Mouse (Mus musculus) gonadal fat pad, adult 2 months (tissue): ENCODE data around the gene Ncf1. TPM values are rescaled to one million over a fixed set of nuclear protein-coding genes. Genes with fewer than 3 reads are reported as not detected.

Experiments used
- DNase-seq: peaks from one replicate; pipeline ENCODE4 v3.0.0-alpha.2; 2012; ENCODE audit warnings: low read depth
- polyA plus RNA-seq: library from polyadenylated mRNA; depleted of rRNA; stranded (reverse); fragments of >200 nt; gene quantifications from 2 replicates; pipeline ENCODE4 v1.2.3, GENCODE M21; 2012

The Ncf1 gene
- polyA plus RNA-seq, 1 experiment: 14.6 TPM

DNA sequence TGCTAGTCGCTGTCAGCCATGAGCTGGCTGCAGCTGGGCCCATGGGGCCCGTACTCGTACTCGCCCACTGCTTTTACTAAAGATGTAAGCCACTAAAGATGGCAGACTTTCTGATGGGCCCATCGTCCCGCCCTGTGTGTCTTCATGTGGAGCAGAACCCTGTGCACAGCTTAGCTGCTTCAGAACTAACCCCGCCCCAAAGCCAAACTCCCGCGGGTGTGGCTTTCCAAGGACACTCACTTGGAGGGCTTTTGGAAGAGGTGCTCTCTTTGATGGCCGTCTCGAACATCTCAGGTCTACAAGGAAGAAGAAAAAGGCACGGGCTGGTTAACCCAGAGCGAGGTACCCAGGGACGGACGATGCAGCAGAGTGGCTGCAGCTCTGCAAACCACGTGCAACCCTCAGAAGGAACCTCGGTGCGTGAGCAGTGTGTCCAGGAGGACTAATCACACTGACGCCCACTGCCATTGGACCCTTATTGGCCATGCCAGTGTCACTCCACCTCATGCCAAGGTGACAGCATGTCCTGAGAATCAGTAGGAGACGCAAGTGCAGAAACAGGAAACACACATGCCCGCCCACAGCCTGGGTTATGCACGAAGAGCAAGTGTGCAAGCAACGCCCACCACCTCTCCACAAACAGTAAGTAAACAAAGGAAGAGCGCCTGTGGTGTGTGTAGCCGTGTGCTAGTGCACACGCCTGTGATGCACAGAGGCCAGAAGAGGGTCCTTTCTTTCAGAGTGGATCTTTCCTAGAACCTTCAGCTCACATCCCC is 14.4 kb upstream of the Ncf1 start:
- DNase-seq: no peak

DNA sequence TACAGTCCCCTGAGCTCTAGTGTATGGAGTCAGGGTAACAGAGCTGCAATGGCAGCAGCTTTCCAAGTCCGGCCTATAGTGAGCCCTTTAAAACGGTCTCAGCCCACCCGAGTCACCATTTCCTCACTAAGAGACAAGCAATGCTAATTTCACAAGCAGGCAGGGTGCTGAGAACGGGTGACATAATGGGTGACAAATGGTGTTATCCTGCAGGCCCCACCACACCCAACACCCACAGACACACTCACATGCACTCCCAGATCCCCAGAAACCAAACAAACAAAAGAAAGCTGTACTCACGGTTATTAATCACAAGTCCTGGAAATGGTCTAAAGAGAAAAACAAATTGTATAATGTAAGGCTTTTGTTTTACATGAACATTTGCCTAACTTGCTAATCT is 12.4 kb upstream of the Ncf1 start:
- no peak for DNase-seq

DNA sequence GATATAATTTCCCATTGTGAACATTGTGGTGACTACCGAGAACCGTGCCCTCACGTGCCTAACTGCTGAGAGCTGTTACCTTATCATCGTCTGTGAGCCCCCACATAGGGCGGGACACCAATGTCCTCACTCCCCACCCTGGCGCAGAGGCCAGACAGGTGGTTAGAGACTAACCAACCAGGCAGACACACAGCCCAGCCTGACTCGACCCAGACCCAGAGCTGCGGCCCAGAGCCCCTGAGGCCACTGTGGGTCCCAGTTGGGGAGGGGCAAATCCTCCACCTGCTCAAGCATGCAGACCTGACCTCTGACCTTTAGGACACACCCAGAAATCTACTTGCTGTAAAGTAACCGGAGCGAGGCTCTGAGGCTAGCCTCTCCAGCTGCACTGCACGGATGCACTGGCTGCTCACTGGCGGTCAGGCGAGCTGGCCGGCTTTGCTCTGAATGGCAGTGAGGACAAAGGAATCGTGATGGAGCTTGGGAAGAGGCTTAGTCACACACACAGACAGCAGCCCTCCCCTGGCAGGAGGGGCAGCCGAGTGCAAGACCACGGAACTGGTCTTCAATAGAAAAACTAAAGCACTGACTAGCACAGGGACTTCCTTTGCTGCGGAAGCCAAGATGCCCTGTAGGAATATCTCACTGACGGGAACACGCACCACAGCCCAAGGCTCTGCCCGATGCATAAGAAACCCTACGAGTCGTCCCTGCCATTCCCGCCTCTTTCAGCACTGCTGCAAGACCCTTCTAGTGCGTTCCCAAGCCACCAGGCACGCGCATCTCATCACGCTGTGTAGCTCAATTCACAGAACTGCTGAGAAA is 8.7 kb upstream of the Ncf1 start:
- no peak for DNase-seq

DNA sequence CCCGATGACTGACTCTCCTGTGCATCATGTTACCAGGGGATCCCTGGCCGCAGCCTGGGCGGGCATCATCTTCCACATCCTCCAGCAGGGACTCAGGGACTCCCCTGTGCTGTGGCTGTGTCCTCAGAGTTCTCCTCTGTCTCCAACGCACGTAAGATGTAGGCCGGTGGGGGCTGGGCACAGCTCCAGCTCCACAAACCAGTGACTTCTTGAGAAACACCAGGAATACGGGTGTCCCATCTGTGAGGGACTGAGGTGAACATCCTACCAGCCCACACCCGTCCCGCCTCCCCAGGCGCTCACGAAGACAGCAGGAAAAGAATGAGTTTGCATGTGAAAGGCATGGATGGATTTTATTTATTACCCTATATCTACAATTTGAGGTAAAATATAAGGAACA is 8.1 kb upstream of the Ncf1 start:
- DNase-seq: no peak

DNA sequence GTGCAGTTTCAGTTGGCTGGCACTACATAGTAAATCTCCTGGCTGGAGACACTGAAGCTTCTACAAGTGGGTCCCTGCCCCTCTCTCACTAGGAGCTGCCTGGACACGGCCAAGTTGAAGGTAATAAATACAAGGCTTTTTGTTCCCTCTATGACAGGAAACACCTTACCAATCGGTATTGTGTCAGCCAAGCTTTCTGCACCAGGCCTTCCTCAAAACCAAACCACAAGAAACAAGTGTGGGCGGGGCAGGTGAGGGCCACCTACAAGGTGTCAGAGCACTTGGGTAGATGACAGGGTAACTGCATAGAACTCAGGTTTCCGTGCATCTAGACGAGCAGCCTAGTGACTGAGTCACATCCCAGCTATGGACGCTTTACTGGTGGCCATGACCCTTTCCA is 7.4 kb upstream of the Ncf1 start:
- no peak for DNase-seq

DNA sequence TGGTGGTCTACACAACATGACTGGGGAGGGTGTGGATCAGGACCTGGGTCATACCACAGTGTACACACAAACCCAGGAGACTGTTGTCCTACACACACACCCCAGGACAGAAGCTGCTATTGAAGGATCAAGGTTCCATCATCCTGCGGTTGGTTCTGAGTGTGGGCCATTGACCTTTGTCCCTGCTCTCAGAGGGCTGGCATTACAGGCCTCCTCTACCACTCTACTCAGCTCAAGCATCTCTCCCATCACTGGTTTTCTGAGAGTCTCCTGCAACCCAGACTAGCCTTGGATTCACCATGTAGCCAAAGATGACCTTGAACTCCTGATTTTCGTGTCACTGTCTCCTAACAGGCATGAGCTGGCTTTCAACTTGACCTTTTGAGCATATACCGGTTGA is 6.8 kb upstream of the Ncf1 start:
- no peak for DNase-seq

DNA sequence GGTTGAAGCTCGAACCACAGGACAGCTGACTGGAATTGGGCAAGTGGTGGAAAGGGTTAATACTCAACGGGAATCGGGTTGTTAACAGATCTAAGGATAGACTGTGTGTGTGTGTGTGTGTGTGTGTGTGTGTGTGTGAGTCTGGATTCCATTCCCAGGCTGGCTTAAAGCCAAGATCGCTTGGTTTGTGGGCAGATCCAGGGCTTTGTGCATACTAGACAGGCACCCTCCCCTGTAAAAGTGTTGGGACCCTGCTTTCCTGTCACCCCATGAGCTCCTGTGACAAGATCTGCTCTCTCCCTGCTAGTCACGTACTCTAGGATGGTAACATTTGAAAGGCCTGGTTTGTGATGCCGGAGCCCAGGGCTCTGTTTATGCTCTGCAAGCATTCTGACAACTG is 5.7 kb upstream of the Ncf1 start:
- DNase-seq: no peak

DNA sequence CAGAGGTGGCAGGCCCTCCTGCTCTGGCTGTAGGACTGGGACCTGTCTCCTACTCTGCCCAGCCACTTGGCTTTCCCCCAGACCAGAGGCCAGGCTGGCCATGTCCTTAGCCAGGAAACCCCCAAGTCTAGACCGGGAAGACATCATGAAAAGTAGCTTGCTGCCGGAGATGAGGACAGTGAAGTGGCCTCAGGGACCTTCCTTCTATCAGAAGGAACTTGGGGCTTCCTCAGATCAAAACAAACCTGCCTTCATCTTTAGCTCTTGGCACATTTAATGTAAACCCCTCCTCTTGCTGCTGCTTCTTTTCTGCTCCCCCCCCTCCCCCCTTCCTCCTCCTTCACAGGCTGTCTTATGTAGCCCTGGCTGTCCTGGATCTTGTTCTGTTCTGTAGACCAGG is 4.8 kb upstream of the Ncf1 start:
- no peak for DNase-seq

DNA sequence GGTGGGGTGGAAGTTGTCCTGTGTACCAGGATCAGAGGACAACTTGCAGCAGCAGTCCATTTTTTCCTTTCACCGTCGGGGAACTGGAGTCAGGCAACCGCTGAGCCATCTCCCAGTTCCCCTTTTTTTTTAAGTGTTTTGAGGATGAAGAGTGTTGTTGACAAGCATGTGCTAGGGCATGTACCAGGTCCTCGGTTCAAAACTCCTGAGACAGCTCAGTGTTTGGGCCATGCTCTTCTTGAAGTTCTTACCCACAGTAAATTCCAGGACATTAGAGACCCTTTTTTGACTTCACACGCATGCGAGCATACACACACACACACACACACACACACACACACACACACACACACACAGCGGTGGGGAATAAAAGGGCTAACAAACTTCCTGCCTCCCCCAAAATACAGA is 3.8 kb upstream of the Ncf1 start:
- no peak for DNase-seq

DNA sequence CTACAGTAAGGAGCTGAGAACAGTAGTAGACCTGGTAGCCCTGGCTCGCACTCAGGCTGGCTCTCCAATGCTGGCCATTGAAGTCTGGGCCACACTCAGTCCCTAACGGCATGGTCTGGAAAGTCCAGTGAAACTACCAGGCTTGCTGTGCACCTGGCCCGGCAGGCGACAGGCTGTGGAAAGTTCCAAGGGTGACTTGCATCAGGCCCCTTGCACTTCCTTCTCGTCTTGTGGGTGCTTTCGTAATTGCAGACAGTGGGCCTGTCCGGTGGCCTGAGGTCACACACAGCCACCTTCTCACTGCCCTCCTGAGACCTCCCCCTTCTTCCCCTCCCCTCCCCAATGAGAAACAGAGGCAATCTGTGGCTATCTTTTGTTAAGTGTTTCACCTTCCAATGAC is 3.1 kb upstream of the Ncf1 start:
- no peak for DNase-seq

DNA sequence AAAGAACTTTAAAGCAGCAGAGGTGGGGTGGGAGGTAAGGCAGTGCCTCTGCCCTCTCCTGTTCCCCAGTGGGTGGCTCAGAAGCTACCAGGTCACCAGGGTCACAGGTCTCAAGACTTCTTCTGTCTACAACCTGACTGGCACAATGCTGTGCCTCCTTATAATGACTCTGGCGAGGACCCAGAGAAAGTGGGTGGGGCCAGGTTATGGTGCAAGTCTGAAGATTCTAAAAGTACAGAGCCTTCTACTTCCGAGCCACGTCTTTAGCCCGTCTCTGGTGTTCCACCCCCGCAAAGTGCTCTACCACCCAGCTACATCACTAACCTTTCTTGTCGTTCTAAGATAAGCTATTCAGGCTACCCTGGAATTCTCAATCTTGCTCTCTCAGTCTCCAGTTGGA is 2.7 kb upstream of the Ncf1 start:
- DNase-seq: no peak

DNA sequence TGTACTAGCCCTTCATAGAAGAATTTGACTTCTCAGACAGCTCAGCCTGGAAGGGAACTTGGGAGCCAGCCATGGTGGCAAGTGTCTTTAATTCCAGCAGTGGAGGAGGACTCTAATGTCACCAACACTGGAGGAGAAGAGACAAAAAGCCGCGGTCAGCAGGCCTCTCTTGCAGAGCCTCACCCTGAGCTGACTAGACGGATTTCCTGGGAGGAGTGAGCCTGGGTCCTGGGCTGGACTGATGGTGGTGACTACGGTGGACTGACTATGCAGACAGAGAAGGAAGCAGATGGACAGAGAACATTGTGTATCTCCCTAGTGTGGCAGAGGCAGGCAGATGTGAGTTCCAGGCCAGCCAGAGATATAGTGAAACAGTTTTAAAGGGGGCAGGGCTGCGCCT is 2.0 kb upstream of the Ncf1 start:
- no peak for DNase-seq

DNA sequence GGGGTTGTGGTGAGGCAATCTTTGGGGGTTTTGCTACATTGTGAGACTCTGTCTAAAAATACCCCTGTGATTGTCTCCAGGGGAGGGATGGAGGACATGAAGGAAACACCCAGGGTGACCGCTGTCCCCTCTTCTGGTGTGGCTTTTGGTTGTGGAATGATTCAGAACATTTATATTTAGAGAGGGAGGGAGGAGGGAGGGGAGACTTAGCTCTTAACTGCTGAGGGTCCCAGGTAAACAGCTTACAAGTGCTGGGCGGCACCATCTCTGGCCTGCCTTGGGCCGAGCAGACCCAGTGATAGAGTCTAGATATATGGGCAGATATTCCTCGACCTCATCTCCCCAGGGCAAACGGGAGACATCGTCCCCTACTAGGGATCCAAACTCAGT is 1.2 kb downstream of the Ncf1 start:
- no peak for DNase-seq

DNA sequence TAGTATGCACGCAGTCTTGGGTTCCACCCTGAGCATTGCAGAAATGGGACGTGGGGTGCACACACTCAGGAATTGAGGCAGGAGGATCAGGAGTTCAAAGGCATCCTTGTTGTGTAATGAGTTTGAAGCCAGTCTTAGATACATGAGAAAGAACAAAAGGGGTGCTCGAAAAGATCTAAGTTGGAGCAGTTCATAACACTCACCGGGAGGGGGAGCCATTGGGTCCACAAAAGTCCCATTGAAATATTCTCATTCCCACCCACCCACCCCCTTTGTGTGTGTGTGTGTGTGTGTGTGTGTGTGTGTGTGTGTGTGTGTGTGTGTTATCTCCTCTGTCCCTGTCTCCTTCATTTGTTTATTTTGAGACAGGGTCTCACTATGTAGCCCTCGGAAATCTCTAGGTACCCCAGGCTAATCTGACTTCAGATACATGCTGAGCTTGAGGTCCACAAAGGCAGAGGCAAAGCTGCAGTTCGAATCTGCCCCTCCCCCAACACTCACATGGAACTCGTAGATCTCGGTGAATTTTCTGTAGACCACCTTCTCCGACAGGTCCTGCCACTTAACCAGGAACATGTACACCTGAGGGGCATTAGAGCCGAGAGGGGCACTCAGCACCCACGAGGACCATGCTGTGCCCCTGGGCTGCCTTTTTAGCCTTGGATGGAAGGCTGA is 1.7 kb downstream of the Ncf1 start:
- no peak for DNase-seq

DNA sequence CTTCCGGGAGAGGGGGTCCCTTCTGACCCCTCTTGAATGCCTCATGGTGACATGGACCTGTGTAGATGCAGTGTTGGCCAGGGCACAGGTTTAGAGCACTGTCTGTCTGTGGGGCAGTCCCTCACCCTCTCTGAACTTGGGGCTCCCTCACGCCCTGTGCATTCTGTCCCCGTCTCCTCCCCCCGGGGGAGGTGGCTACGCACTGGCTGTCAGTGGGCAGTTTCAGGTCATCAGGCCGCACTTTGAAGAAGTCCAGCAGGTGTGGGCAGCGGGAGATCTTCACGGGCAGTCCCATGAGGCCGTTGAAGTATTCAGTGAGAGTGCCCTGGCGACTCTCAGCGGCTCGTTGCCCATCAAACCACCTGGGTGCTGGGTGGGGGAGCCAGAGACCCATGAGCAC is 2.5 kb downstream of the Ncf1 start:
- DNase-seq: no peak

DNA sequence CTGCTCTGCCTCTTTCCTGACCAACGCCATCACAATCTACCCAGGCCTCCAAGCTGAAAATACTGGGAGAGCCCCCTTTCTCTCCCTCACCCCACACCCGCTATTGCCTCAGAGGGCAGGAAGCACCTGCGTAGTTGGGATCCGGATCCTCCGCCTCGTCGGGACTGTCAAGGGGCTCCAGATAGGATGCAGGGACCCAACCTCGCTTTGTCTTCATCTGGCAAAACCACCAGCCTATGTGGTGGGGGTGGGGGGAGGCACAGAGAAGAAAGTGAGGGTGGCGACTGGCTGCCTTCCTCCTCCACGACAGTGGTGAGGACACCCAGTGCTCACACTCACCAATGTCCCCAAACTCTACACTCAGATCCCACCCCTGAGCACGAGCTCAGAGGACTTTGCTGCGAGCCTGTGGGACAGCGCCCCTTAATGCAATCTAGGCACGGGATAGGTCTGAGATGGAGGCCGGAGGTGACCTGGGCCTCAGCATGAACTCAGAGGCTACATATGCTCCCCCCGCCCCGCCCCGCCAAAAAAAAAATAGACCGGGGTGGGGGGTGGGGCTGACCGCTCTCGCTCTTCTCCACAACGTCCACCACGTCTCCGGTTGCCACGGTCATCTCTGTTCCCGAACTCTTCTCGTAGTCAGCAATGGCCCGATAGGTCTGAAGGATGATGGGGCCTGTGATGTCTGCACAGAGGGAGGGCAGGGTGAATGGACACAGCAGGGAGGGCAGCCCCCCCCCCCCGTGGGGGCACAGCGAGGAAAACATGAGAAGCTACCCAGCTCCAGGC is 4.1 kb downstream of the Ncf1 start:
- DNase-seq: no peak

DNA sequence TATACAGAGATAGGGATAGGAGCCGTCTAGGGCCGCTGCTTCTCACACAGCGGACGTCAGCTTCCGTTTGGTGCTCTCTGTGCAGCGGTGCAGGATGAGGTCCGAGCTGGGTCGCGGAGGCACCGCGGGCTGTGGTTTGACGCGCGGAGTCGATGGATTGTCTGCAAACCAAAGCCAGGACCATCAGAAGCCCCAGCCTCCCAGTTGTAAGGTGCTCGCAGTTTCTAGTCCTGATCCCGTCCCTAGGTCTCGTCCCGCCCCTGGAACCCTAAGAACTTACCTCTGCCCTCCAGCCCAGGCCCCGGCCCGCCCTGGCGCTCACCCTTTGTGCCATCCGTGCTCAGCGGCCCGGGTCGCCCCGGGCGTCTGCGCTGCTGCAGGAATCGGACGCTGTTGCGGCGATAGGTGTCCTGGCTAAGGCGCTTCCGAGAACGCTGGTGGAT is 7.7 kb downstream of the Ncf1 start:
- no peak for DNase-seq

DNA sequence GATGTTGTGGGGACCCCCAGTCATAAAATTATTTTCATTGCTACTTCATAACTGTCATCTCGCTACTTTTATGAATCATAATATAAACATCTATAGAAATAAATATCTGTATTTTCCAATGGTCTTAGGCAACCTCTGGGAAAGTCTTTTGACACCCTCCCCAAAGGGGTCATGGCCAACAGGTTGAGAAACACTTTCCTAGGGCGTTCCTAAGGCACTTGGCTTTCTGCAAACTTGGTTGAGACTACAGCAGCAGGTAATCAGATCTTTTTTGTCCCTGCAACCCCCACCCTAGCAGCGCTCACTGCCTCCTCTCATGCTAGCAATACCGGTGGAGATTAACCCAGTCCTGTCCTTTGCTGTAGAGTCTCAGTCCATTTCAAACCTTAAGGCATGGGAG is 8.1 kb downstream of the Ncf1 start:
- DNase-seq: no peak

DNA sequence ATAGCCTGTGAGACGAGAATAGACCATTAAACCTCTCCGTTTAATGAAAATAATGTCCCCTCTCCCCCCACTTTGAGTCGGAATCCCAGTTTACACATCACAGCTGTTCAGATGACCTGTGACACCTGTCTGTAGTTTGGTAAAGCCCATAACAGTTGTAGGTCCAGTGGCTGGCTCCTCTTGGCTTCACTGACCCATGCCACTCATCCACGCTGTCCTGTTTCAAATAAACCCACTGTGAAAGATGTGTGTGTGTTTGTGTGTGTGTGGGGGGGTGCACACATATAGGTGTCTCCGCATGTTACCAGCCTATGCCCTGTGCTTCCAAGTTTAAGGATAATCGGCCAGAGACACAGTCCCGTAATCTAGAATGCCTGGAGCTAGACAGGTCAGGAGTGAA is 11.5 kb downstream of the Ncf1 start:
- DNase-seq: no peak

DNA sequence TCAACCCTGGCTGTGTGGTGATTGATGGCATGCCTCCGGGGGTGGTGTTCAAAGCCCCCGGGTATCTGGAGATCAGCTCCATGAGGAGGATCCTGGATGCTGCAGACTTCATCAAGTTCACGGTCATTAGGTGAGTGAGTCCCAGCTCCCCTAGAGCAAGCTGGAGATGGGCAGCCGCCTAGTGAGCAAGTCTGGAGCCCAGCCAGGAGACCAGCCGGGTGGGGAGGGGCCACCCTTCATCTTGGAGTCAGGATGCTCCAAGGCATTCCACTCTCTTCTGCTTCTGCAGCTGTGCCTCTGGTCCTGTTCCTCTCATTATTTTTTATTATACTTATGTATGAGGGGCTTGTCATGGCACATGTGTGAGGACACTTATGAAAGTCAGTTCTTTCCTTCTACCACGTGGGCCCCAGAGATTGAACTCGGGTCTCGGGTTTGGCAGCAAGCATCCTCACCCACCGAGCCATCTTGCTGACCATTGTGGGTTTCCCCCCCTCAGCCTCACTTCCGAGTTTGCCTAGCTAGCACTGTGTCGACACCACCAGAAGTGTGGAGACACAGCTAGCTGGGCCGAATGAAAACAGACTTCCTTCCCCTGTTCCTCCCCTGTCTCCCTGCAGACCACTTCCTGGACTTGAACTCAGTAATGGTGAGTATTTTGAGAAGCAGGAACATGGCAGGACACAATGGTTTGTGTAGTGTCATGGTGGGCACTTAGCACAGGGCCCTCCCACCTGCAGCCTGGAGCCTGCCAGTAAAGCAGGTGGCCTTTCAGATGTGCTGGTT is 15.2 kb downstream of the Ncf1 start:
- DNase-seq: no peak

DNA sequence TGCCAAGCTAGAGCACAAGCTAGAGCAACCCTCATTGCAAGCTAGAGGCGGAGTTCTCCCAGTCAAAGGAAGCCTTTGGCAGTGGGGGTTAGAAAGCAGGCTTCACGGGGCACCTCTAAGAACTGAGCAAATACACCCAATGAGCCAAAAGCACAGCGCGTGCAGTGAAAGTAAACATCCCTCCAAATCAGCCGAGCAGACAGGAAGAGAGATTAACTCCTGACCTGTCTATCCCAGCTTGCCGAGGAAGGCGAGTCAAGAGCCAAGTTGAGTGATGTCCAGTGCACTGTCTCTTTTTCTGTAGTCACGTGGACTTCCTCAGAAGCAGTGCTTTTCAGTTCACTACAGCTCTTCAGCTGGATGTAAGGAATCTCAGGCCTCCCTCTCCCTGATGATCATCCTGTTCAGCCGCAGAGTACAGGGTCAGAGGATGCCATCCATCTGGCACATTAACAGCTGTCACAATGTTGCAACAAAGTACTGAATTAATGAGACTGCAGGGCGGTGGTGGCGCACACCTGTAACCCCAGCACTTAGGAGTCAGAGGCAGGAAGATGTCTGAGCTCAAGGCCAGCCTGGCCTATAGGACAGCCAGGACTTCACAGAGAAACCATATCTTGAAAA is 19.4 kb downstream of the Ncf1 start:
- DNase-seq: no peak
